Mouse (Mus musculus): ENCODE results near the gene Rab3a.

DNA sequence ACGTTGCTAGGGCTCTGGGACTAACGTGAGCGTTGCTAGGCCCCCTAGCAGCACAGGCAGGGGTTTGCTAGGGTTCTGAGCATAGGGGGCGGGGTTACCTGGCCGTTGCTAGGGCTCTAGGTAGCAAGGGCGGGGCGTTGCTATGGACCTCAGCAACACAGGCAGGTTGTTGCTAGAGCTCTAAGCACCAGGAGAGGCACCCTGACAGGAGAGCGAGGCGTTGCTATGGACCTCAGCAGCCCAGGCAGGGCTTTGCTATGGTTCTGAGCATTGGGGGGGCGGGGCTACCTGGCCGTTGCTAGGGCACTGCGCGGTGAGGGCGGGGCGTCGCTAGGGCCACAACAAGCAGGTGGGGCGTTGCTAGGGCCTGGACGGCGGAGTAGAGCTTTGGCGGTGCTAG lies 38.2 kb downstream of the Rab3a start:
- TF ChIP-seq EP300 (IDR thresholded peaks at IDR 0.05; ENCODE audit: insufficient read depth, low read depth, low read length): no peak
- TF ChIP-seq CTCF (IDR thresholded peaks at IDR 0.05): no peak
